Mouse (Mus musculus) heart, embryonic 10.5 days (tissue): ENCODE results near the gene Olfr539. TPM values are rescaled to one million over a fixed set of nuclear protein-coding genes. Genes with fewer than 3 reads are reported as not detected.

Experiments
- DNase-seq: peaks from one replicate; pipeline ENCODE4 v3.0.0-alpha.2; 2017; ENCODE audit warnings: low spot score
- H3K27ac ChIP-seq: fragments of 300-500 bp; sonication (generic); 2 replicates; pipeline ENCODE4 v1.5.1; 2016; ENCODE audit warnings: mild to moderate bottlenecking
- H3K27me3 ChIP-seq: fragments of 300-500 bp; sonication (generic); 2 replicates; pipeline ENCODE4 v1.6.1; 2016; ENCODE audit warnings: mild to moderate bottlenecking; ENCODE audit not compliant: poor library complexity, insufficient read depth, severe bottlenecking
- H3K36me3 ChIP-seq: fragments of 300-500 bp; sonication (generic); 2 replicates; pipeline ENCODE4 v1.6.1; 2016; ENCODE audit warnings: mild to moderate bottlenecking, moderate library complexity
- H3K4me1 ChIP-seq: fragments of 300-500 bp; sonication (generic); 2 replicates; pipeline ENCODE4 v1.6.1; 2016; ENCODE audit warnings: mild to moderate bottlenecking
- H3K4me3 ChIP-seq: fragments of 300-500 bp; sonication (generic); 2 replicates; pipeline ENCODE4 v1.5.1; 2016; ENCODE audit warnings: mild to moderate bottlenecking, moderate library complexity
- H3K9me3 ChIP-seq: fragments of 300-500 bp; sonication (generic); 2 replicates; pipeline ENCODE4 v1.6.1; 2016; ENCODE audit warnings: mild to moderate bottlenecking, moderate library complexity
- WGBS: fragments of 180-500 bp; shearing (Covaris S2); methylation state at CpG from one replicate; pipeline ENCODE4 v1.1.7; 2016; 5-methylcytosine and 5-hydroxymethylcytosine counted together
- polyA plus RNA-seq: library from polyadenylated mRNA; unstranded; fragments of >200 nt; fragmentation: Nextera tagmentation; extraction: Ambion mirVana; gene quantifications from 2 replicates; pipeline ENCODE4 v1.2.1, GENCODE M21; 2016

Gene Olfr539
- polyA plus RNA-seq, 1 experiment from 2014 or later: not detected

- DNase-seq: no peak
- H3K27me3 ChIP-seq: no peaks in the 10 kb centered on the region
- H3K4me1 ChIP-seq: no peaks in the 10 kb centered on the region
- no peak overlapping the region for H3K27ac ChIP-seq
- H3K9me3 ChIP-seq: no peaks in the 10 kb centered on the region
- H3K4me3 ChIP-seq: no peak overlapping the region
- H3K36me3 ChIP-seq: no peaks in the 10 kb centered on the region
- 65% methylated on average over 6 of the region's 6 CpGs for WGBS
Observed at GRCm38 (mm10) chr7:140721095-140721494, 61.4 kb downstream of the Olfr539 start.

- Histone ChIP-seq H3K4me1 (no peaks in the 10 kb centered on the region), H3K36me3 (no peaks in the 10 kb centered on the region), H3K9me3 (no peaks in the 10 kb centered on the region), H3K27ac (no peak overlapping the region), H3K27me3 (no peaks in the 10 kb centered on the region), H3K4me3 (no peak overlapping the region)
- no peak for DNase-seq
Observed at GRCm38 (mm10) chr7:140725558-140725957, 65.8 kb downstream of the Olfr539 start.

Other genes starting within 250 kb of the Olfr539 start
- gene Olfr532, start 238.3 kb upstream of the Olfr539 start, polyA plus RNA-seq: not detected in 2 replicates
- gene Olfr533, start 196.6 kb upstream of the Olfr539 start, polyA plus RNA-seq: not detected in 2 replicates
- gene Olfr535, start 175.7 kb upstream of the Olfr539 start, polyA plus RNA-seq: not detected in 2 replicates
- gene Olfr536, start 152.5 kb upstream of the Olfr539 start, polyA plus RNA-seq: not detected in 2 replicates
- gene Olfr538, start 92.0 kb upstream of the Olfr539 start, polyA plus RNA-seq: not detected in 2 replicates
- not detected in 2 replicates for gene Olfr46, start 58.7 kb upstream of the Olfr539 start, polyA plus RNA-seq
- not detected in 2 replicates for gene Olfr61, start 31.0 kb upstream of the Olfr539 start, polyA plus RNA-seq
- gene Olfr53, start 13.5 kb upstream of the Olfr539 start, polyA plus RNA-seq: not detected in 2 replicates
- gene Olfr45, start 22.0 kb downstream of the Olfr539 start, polyA plus RNA-seq: not detected in 2 replicates
- not detected in 2 replicates for gene Olfr541, start 37.3 kb downstream of the Olfr539 start, polyA plus RNA-seq
- gene Cyp2e1, start 103.8 kb downstream of the Olfr539 start, polyA plus RNA-seq: not detected in 2 replicates
- 0.16 and 0.49 TPM in 2 replicates for gene Syce1, start 127.9 kb downstream of the Olfr539 start, polyA plus RNA-seq
- 1.0 and 1.1 TPM in 2 replicates for gene Zfp941, start 162.2 kb downstream of the Olfr539 start, polyA plus RNA-seq
- gene Urah, start 175.1 kb downstream of the Olfr539 start, polyA plus RNA-seq: 0.85 TPM in 1 of 2 replicates, not detected in the other
- gene Scgb1c1, start 185.6 kb downstream of the Olfr539 start, polyA plus RNA-seq: not detected in 2 replicates
- not detected in 2 replicates for gene Odf3, start 187.9 kb downstream of the Olfr539 start, polyA plus RNA-seq
- gene Gm45785, start 196.4 kb downstream of the Olfr539 start, polyA plus RNA-seq: not detected in 2 replicates
- gene Ric8a, start 197.0 kb downstream of the Olfr539 start, polyA plus RNA-seq: 47.3 and 58.8 TPM in 2 replicates
- gene Bet1l, start 197.6 kb downstream of the Olfr539 start, polyA plus RNA-seq: 28.1 and 31.4 TPM in 2 replicates
- gene Psmd13, start 222.0 kb downstream of the Olfr539 start, polyA plus RNA-seq: 249 and 270 TPM in 2 replicates
- gene Sirt3, start 222.4 kb downstream of the Olfr539 start, polyA plus RNA-seq: 31.5 and 40.1 TPM in 2 replicates
- gene Cox8b, start 240.5 kb downstream of the Olfr539 start, polyA plus RNA-seq: 13.6 and 46.8 TPM in 2 replicates